Mouse (Mus musculus): ENCODE data around the gene Gm28845. TPM values are rescaled to one million over a fixed set of nuclear protein-coding genes. Genes with fewer than 3 reads are reported as not detected.

Gm28845 gene
- polyA plus RNA-seq (2017; shearing (Covaris generic)), result not detected

GRCm38 (mm10) chr1:65119438-65119837 is at the start of gene Gm28845:
Gene Gm28845 (minus strand): TSS chr1:65119558.

GRCm38 (mm10) chr1:65122574-65123372 is 3.4 kb upstream of the Gm28845 start, which contains the start of gene D630023F18Rik:
Gene D630023F18Rik (minus strand): TSS chr1:65123214.

GRCm38 (mm10) chr1:65103273-65103672 is 16.1 kb downstream of the Gm28845 start, which contains the start of gene Cryga:
Gene Cryga (minus strand): TSS chr1:65103373.

GRCm38 (mm10) chr1:65082188-65082587 is 37.2 kb downstream of the Gm28845 start, which contains the start of gene Crygb:
Gene Crygb (minus strand): TSS chr1:65082288.

GRCm38 (mm10) chr1:65073589-65073988 is 45.8 kb downstream of the Gm28845 start, which contains the start of gene Crygc:
Gene Crygc (minus strand): TSS chr1:65073689.

GRCm38 (mm10) chr1:65063352-65063751 is 56.0 kb downstream of the Gm28845 start, which contains the start of gene Crygd:
Gene Crygd (minus strand): TSS chr1:65063452.

GRCm38 (mm10) chr1:65050952-65051351 is 68.4 kb downstream of the Gm28845 start, which contains the start of gene Cryge:
Gene Cryge (minus strand): TSS chr1:65051149.

Other genes with a start within 250 kb of the Gm28845 start
- 14.8 TPM for gene Plekhm3, start 162.7 kb downstream of the Gm28845 start, polyA plus RNA-seq (2017; shearing (Covaris generic))
- 0.23 TPM for gene Akr1cl, start 86.8 kb downstream of the Gm28845 start, polyA plus RNA-seq (2017; shearing (Covaris generic))
- gene Cryge, start 68.4 kb downstream of the Gm28845 start, polyA plus RNA-seq (2017; shearing (Covaris generic)), result not detected
- not detected for gene Crygd, start 56.1 kb downstream of the Gm28845 start, polyA plus RNA-seq (2017; shearing (Covaris generic))
- gene Crygc, start 45.9 kb downstream of the Gm28845 start, polyA plus RNA-seq (2017; shearing (Covaris generic)), result not detected
- gene Crygb, start 37.3 kb downstream of the Gm28845 start, polyA plus RNA-seq (2017; shearing (Covaris generic)), result not detected
- not detected for gene Cryga, start 16.2 kb downstream of the Gm28845 start, polyA plus RNA-seq (2017; shearing (Covaris generic))
- not detected for gene D630023F18Rik, start 3.7 kb upstream of the Gm28845 start, polyA plus RNA-seq (2017; shearing (Covaris generic))
- 16.9 TPM for gene Idh1, start 66.9 kb upstream of the Gm28845 start, polyA plus RNA-seq (2017; shearing (Covaris generic))
- 32.1 TPM for gene Pikfyve, start 67.1 kb upstream of the Gm28845 start, polyA plus RNA-seq (2017; shearing (Covaris generic))
- gene Pth2r, start 162.5 kb upstream of the Gm28845 start, polyA plus RNA-seq (2017; shearing (Covaris generic)), result not detected